Mouse (Mus musculus): ENCODE data around the gene Dab1.

Dab1 gene

GRCm38 (mm10) chr4:104461106-104462011 is 842.2 kb downstream of the Dab1 start:
- DNase-seq: no peak

GRCm38 (mm10) chr4:104462932-104463780 is 844.0 kb downstream of the Dab1 start:
- DNase-seq: no peak

DNA sequence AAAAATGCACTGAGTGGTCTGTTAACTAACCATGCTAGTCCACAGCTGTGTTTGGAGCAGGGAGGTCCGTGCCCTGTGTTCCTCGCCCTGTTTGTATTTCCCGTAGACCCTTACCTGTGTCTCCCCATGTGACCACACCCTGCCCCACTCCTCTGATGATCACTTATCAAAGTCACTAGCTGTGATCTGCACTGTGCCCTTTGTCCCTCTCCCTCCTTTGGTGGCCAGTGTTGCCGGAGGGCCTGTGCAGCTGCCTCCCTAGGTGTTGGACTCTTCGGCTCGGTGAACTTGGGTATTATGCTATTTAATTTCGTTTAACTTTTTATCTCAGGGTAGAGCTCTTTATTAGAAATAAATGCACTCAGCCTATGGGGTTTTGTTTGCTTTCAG is 844.6 kb downstream of the Dab1 start:
- no peak for DNase-seq

DNA sequence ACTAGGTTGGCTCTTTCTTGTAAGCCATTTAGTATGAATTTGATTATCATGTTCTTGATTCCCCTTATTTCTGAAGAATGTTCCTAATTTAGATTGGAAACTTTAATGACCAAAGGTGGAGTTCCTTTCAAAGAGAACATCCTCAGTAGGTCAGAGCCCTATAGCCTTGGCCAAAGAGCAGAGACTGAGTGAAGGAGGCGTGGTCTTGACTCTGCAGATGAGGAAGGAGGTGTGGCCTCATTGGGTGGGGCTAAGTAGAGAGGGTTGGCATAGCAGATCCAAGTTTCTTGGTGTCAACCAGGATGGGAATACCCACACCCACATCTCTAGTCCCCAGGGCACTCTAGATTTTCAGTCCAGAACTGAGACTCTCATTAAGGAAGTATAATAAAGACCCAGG is 846.4 kb downstream of the Dab1 start:
- DNase-seq: no peak

DNA sequence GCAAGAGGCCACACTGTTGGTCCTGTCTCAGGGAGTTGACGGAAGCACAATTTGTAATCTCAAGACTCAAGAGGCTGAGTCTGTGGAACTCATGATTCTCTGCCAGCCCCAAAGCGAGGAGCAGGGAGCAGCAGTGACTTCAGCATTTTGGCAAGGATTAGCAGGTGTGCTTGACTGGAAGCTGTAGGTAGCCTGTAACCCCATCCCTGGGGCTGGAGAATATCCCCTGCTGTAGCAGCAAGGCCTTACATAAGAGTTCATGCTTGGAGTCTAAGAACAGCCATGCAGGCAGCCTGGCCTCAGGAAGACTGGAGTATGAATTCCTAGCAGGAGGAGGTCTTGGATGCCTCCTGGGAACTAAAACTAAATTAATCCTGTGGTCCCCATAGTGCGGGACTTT is 849.5 kb downstream of the Dab1 start:
- DNase-seq: peak in 1 of 2 experiments; percentile 48

- DNase-seq: no peak
Measured at GRCm38 (mm10) chr4:104472915-104473314, 853.8 kb downstream of the Dab1 start.

GRCm38 (mm10) chr4:104476841-104477240 is 857.7 kb downstream of the Dab1 start:
- no peak for DNase-seq

DNA sequence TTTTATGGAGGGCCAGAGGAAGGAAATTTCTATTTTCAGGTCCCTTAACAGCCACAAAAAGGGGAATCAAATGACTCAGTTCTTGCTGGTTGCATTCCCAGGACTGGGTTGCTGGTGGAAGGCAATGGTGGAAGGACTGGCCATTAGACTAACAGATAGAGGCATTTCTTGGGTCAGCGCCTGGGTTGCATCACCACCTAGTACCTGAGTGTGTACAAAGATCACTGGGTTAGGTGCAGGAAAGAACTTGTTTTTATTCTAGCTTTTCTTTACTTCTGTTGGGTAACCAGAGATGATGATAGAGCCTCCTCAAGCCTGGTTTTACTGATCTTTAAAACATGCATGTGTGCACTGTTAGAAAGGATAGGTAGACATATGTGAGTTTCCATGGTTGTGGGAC is 864.8 kb downstream of the Dab1 start:
- no peak for DNase-seq

DNA sequence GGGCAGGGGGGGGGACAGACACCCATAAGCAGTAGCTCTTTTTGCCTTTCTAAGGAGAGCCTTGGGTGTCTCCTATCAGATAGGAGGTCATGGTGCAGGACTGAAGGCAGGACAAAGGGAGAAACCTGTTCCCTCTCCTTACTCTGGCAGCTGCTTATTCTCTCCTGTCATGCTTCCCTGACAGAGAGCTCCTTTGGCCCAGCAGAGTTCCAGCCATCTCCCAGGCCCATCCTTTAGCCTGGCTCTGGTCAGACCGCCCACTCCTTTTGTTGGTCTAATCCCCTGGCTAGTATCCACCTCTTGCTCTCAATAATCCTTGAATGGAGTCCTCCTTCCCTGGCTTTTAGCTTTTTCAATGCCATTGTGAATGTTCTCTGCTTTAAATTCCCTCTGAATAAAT is 878.1 kb downstream of the Dab1 start:
- DNase-seq: no peak

GRCm38 (mm10) chr4:104500112-104500511 is 881.0 kb downstream of the Dab1 start:
- DNase-seq: no peak

DNA sequence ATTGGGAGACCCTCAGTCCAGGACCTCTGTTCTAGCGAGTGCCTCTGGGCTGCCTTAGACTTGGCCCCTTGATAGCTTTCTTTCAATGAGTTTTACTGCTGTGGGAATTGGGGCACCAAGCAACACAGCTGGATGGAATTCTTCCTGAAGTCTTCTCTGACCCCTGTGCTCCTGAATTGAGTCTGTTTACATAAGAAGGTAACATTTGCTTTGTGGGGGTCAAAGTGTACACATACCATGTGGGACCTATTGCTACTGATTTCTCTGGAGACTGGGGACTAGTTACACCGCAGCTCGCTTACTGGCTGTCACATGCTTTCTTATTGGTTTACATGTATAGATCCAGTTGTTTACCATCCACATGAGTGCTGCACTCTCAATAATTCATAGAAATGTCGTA is 881.5 kb downstream of the Dab1 start:
- DNase-seq: no peak

GRCm38 (mm10) chr4:104501245-104501644 is 882.1 kb downstream of the Dab1 start:
- DNase-seq: no peak

DNA sequence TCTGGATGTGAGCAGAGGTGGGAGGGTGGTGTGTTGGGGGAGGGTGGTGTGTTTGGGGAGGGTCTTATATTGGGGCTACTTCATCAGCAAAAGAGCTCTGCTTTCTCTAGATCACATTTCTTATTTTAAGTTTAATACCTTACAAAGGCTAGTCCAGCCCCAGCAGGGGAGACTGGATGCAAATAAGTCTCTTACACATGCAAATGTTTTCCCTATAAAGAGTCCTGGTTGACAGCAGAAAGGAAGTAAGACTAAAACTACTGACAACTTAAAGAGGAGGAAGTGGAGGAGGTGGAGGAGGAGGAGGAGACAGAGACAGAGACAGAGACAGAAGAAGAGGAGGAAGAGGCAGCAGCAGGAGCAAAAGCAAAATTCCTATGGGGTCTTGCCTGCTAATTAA is 885.8 kb downstream of the Dab1 start:
- no peak for DNase-seq

DNA sequence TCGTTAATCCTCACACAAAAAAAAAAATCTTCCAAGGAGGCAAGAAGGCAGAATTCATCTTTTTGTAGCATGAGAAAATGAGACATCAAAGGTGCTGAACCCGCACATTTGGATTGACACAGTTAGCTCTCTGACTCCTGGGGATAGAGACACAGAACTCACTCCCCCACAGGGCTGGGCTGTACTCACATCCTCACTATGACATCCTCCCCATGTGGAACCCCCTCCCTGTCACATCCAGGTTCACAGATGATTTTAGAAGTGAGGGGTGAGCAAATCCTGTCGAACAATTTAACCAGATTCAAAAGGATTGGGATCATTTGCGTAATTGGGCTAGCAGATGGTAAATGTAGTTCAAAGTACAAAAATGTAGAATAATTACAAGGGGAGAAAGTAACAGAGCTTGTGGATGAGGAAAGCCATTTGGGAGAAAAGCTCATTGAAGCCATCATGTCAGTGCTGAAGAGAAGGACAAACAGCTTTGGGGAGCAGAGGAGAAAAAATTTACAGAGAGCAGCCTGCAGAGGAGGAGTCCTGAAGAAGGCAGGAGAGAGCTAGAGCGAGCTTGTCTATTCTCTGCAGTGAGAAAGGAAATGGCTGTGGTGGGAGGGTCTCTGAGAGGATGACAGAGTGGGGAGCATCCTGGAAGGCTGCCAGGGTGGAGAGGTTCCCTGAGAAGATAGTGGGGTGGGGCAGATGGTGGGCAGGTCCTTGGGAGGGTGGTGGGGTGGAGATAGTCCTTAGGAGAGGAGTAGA is 890.2 kb downstream of the Dab1 start:
- DNase-seq: no peak

- no peak for DNase-seq
Measured at GRCm38 (mm10) chr4:104511855-104512254, 892.7 kb downstream of the Dab1 start.

DNA sequence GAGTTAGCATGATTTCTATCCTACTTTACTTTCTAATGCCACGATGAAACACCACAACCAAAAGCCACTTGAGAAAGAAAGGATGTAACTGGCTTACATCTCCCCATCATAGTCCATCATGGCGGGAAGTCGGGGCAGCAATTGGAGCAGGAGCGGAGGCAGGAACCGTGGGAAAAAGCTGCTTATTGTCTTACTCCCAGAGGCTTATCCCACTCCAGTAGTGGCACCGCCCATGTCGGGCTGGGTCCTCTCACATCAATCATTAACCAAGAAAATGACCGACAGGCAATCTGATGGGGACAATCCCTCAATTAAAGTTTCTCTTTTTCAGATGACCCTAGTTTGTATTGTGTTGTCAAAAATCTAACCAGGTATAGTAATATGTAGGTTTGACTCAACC is 893.4 kb downstream of the Dab1 start:
- no peak for DNase-seq

GRCm38 (mm10) chr4:104513622-104514021 is 894.5 kb downstream of the Dab1 start:
- DNase-seq: no peak

DNA sequence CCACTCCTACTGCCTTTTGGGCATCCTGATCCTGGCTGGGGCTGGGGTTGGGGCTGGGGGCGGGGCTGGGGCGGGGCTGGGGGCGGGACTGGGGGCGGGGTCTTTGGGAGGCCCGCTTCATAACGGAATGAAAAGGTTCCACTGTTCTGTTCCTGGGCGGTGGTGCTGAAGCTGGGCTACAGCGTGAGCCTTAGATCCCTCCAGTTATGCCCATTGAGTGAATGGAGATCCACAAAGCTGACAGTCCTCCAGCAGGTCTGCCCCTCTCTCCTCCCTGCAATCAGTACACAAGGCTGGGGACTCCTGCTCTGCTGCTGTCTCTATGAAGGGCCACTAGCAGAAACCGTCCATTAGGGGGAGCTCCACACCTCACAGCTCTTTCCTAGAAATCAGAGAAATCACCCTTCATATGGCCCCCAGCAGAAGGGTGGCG is 895.4 kb downstream of the Dab1 start:
- DNase-seq: peak; percentile 50 to 52

DNA sequence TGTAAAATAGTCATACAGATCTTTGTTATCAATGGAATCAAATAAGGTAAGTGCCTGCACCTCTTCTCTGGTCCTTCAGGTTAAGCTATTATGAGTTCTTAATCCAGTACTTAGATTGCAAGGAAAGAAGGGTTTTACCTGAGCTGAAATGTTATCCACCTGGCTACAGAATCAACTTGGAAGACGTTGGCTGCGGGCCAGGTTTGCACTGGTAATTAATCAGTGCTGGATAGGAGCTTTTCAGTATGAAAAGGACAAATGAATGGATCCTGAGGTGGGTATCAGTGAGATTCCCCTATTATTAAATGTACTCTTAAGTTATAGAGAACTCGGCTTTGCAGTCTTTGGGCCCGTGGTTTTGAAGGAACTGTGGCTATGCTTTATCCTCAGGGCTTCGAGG is 896.5 kb downstream of the Dab1 start:
- peak; percentile 36 to 59 for DNase-seq

GRCm38 (mm10) chr4:104522324-104522723 is 903.2 kb downstream of the Dab1 start:
- DNase-seq: peak in 1 of 2 experiments; percentile 37

GRCm38 (mm10) chr4:104523776-104524175 is 904.6 kb downstream of the Dab1 start:
- DNase-seq: peak in 1 of 2 experiments; percentile 48

- no peak for DNase-seq
Measured at GRCm38 (mm10) chr4:104529905-104530646, 910.9 kb downstream of the Dab1 start.
